Mouse (Mus musculus): Measurements from ENCODE around the gene Tceal6. TPM values are rescaled to one million over a fixed set of nuclear protein-coding genes. Genes with fewer than 3 reads are reported as not detected.

Tceal6 gene
- 0.86 TPM for polyA plus RNA-seq (2014; fragmentation: Illumina TruSeq; extraction: RNeasy Lipid Tissue Mini Kit (QIAGEN cat#74804); ENCODE audit: insufficient read depth, low read depth, low replicate concordance)

GRCm38 (mm10) chrX:135210436-135211221 is at the start of gene Tceal6:
Tceal6 (minus strand) TSS chrX:135210687.

GRCm38 (mm10) chrX:135177532-135177931 is 33.0 kb downstream of the Tceal6 start, which contains the start of gene Gm15023:
Gm15023 (minus strand) TSS chrX:135177632.

Other genes with a start within 250 kb of the Tceal6 start
- gene Nxf2, start 245.9 kb downstream of the Tceal6 start, polyA plus RNA-seq (2014; fragmentation: Illumina TruSeq; extraction: RNeasy Lipid Tissue Mini Kit (QIAGEN cat#74804); ENCODE audit: insufficient read depth, low read depth, low replicate concordance), result not detected
- 2.7 TPM for gene Zmat1, start 201.5 kb downstream of the Tceal6 start, polyA plus RNA-seq (2014; fragmentation: Illumina TruSeq; extraction: RNeasy Lipid Tissue Mini Kit (QIAGEN cat#74804); ENCODE audit: insufficient read depth, low read depth, low replicate concordance)
- gene Gm15023, start 33.1 kb downstream of the Tceal6 start, polyA plus RNA-seq (2014; fragmentation: Illumina TruSeq; extraction: RNeasy Lipid Tissue Mini Kit (QIAGEN cat#74804); ENCODE audit: insufficient read depth, low read depth, low replicate concordance), result 0.06 TPM
- gene Pramel3, start 91.6 kb upstream of the Tceal6 start, polyA plus RNA-seq (2014; fragmentation: Illumina TruSeq; extraction: RNeasy Lipid Tissue Mini Kit (QIAGEN cat#74804); ENCODE audit: insufficient read depth, low read depth, low replicate concordance), result not detected
- gene Gm5128, start 162.6 kb upstream of the Tceal6 start, polyA plus RNA-seq (2014; fragmentation: Illumina TruSeq; extraction: RNeasy Lipid Tissue Mini Kit (QIAGEN cat#74804); ENCODE audit: insufficient read depth, low read depth, low replicate concordance), result not detected
- gene Gm7903, start 223.1 kb upstream of the Tceal6 start, polyA plus RNA-seq (2014; fragmentation: Illumina TruSeq; extraction: RNeasy Lipid Tissue Mini Kit (QIAGEN cat#74804); ENCODE audit: insufficient read depth, low read depth, low replicate concordance), result not detected

Data from lung, adult 10 weeks (tissue).